Mouse (Mus musculus) ES-E14 (cell line): Measurements from ENCODE around the gene Ksr1. TPM values are rescaled to one million over a fixed set of nuclear protein-coding genes. Genes with fewer than 3 reads are reported as not detected.

Experiments used
- DNase-seq: peaks from one replicate; pipeline ENCODE4 v3.0.0-alpha.2; 2013; ENCODE audit warnings: low read depth, low spot score
- H3K27ac ChIP-seq: 2 replicates; pipeline ENCODE4 v1.5.1; 2012; ENCODE audit warnings: low read depth, mild to moderate bottlenecking, low read length, moderate library complexity, mixed read lengths; ENCODE audit not compliant: poor library complexity, insufficient read depth, severe bottlenecking
- H3K36me3 ChIP-seq: 2 replicates; pipeline ENCODE4 v1.6.1; 2012; ENCODE audit warnings: mild to moderate bottlenecking, low read length, moderate library complexity, mixed read lengths; ENCODE audit not compliant: control insufficient read depth, poor library complexity, insufficient read depth, severe bottlenecking
- H3K4me1 ChIP-seq, 2 experiments: fragments of 150-350 bp in 1 of 2; sonication (generic) in 1 of 2; 2 replicates each; pipeline ENCODE4 v1.6.1; 2012; ENCODE audit warnings: low read length in 2 of 2, mild to moderate bottlenecking in 1 of 2, mixed read lengths in 1 of 2; ENCODE audit not compliant: control insufficient read depth in 2 of 2, insufficient read depth in 2 of 2, poor library complexity in 1 of 2
- H3K4me3 ChIP-seq, 2 experiments: fragments of 150-350 bp in 1 of 2; sonication (generic) in 1 of 2; 2 replicates each; pipeline ENCODE4 v1.5.1; 2012; ENCODE audit warnings: low read length in 2 of 2, low read depth in 1 of 2, mild to moderate bottlenecking in 1 of 2, mixed read lengths in 1 of 2; ENCODE audit not compliant: insufficient read depth in 1 of 2, poor library complexity in 1 of 2, severe bottlenecking in 1 of 2
- H3K9ac ChIP-seq: 2 replicates; pipeline ENCODE4 v1.6.1; 2012; ENCODE audit warnings: low read depth, mild to moderate bottlenecking, low read length, mixed read lengths; ENCODE audit not compliant: poor library complexity, insufficient read depth, severe bottlenecking
- H3K9me3 ChIP-seq: fragments of 150-350 bp; sonication (generic); 2 replicates; pipeline ENCODE4 v1.6.1; 2012; ENCODE audit warnings: low read depth, mild to moderate bottlenecking, low read length; ENCODE audit not compliant: control insufficient read depth, insufficient read depth
- CHD2 ChIP-seq: IDR thresholded peaks from 2 replicates; pipeline ENCODE4 v1.6.1; 2014; ENCODE audit warnings: mild to moderate bottlenecking, low read depth, low read length, inconsistent platforms
- HCFC1 ChIP-seq: IDR thresholded peaks from 2 replicates; pipeline ENCODE4 v1.6.1; 2012; ENCODE audit warnings: low read length, inconsistent platforms, borderline replicate concordance; ENCODE audit not compliant: insufficient read depth
- MAFK ChIP-seq: IDR thresholded peaks from 2 replicates; pipeline ENCODE4 v1.6.1; 2014; ENCODE audit warnings: mild to moderate bottlenecking, low read depth, low read length, inconsistent platforms; ENCODE audit not compliant: insufficient read depth
- ZC3H11A ChIP-seq: IDR thresholded peaks from 2 replicates; pipeline ENCODE4 v1.6.1; 2012; ENCODE audit warnings: low read depth, mild to moderate bottlenecking, inconsistent platforms, low read length, borderline replicate concordance
- ZNF384 ChIP-seq: IDR thresholded peaks from 2 replicates; pipeline ENCODE4 v1.6.1; 2012; ENCODE audit warnings: low read depth, low read length, inconsistent platforms
- in situ Hi-C, 2 experiments: fragments of 600-800 bp; cut with MboI; formaldehyde crosslinking; loops; one replicate each; pipeline ENCODE4 v1.15.1; 2025; ENCODE audit warnings: low sequenced_read_pairs in 2 of 2, inconsistent platforms in 1 of 2; ENCODE audit not compliant: unreplicated experiment in 2 of 2
- total RNA-seq: library from RNA; depleted of rRNA; stranded (reverse); fragments of 300-350 nt; gene quantifications from 2 replicates; pipeline ENCODE4 v1.2.3, GENCODE M21; 2012

Ksr1 gene
- total RNA-seq, 1 experiment, result 11.3 TPM

DNA sequence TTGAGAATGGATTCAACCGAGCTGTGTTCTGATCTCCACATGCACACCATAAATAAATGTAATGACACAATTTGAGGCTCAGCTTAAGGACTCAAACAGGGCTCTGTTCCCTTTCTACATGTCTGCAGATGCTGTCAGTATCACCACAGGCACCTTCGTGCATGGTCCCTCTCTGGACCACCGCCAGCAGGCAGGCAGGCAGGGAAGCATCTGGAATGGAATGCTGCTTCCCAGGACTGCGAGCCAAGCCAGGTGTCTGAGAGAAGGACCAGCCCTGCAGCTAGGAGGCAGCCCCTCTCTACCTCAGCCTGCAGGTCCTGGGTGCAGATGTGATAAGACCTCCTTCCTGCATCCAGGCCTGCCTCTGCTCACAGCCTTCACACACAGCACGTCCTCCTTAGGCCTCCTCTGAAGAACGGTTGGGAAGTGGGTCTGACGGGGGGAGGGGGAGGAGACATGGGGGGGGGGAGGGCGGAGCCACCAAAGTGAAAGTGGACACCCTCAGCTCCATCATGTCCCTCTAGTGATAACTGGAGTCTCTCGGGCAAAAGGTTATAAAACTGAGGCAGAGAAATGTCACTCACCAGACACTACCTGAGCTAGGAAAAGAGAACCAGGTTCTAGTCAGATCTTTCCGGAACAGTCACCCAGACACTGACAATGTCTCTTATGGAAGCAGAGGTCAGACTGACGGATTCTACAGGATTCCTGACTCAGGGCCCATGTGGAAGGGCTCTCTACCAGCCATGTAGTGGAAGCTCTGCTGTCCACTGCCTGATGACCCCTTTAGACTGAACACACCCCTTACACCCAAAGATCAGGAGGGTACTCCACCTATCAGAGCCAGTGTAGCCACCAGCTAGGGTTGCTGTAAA, 4.7 kb downstream of the Ksr1 start:
- Histone ChIP-seq H3K4me3 (no peak overlapping the region), H3K4me1 (peaks cover 3 to 7% of the 10 kb centered on the region in 2 experiments; a peak in 3 of 4 replicates), H3K27ac (no peak overlapping the region), H3K9me3 (no peaks in the 10 kb centered on the region), H3K36me3 (no peaks in the 10 kb centered on the region), H3K9ac (no peak overlapping the region)
- no peak for TF ChIP-seq HCFC1
- TF ChIP-seq ZC3H11A, result no peak
- TF ChIP-seq CHD2, result no peak
- no peak for TF ChIP-seq ZNF384
- TF ChIP-seq MAFK, result no peak
- in situ Hi-C loops, result no loop called here
- no peak for DNase-seq

DNA sequence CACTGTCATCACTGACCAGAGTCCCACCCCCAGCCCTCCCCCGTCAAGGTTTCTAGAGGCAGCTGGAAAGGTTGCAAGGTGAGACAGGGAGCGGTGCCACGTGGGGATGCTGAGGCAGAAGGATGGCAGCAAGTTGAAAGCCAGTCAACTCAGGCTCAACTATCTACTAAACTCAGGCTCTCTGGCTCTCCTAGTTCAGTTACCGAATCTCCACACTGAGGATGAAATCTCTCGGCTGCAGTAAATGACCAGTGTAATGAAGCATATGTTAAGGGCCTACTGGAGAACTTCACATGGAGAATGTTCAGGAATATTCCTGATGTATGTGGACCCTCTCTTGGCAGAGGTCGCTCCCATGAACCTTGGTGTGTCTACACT, 5.7 kb downstream of the Ksr1 start:
- H3K4me1 ChIP-seq, result peaks cover 3 to 11% of the 10 kb centered on the region in 2 experiments; a peak in 3 of 4 replicates
- H3K4me3 ChIP-seq, result no peak overlapping the region
- TF ChIP-seq ZNF384 (no peak), ZC3H11A (no peak), HCFC1 (no peak), CHD2 (no peak), MAFK (no peak)
- no peak for DNase-seq
- in situ Hi-C loops, result no loop called here
- no peak overlapping the region for H3K9ac ChIP-seq
- H3K36me3 ChIP-seq, result no peaks in the 10 kb centered on the region
- H3K27ac ChIP-seq, result no peak overlapping the region
- no peaks in the 10 kb centered on the region for H3K9me3 ChIP-seq

- DNase-seq, result no peak
- H3K27ac ChIP-seq, result no peak overlapping the region
- H3K4me3 ChIP-seq, result no peak overlapping the region
- H3K9me3 ChIP-seq, result no peaks in the 10 kb centered on the region
- H3K4me1 ChIP-seq, result peaks cover under 1 to 15% of the 10 kb centered on the region in 2 experiments; a peak in 3 of 4 replicates
- H3K9ac ChIP-seq, result no peak overlapping the region
- no peaks in the 10 kb centered on the region for H3K36me3 ChIP-seq
- in situ Hi-C loops, result no loop called here
- TF ChIP-seq CHD2 (no peak), ZNF384 (peak; percentile 61)
Measured at GRCm38 (mm10) chr11:79139878-79140510, 6.2 kb downstream of the Ksr1 start.

DNA sequence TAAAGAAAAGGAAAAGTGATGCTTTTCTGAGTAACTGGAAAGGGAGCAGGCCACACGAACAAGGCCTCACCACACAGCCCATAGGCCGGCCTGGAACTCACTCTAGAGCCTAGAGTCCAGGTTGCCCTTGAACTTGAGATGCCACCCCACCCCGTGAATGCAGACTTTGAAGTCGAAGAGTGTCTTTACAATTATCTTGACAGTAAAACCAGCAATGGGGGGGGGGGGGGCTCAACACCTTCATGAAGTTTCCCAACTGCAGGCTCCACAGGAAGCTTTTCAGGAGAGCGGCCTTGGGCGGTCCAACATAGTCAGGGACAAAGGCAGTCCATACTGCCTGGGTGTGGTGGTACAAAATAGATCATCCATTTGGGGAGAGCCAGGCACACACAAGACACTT, 7.6 kb downstream of the Ksr1 start:
- peak; percentile 67 for DNase-seq
- no peak overlapping the region for H3K27ac ChIP-seq
- peaks cover 3 to 23% of the 10 kb centered on the region in 2 experiments; a peak in 3 of 4 replicates for H3K4me1 ChIP-seq

More for the DNA sequence above, 7.6 kb downstream of the Ksr1 start:
- no peak for TF ChIP-seq ZC3H11A
- TF ChIP-seq ZNF384, result no peak
- TF ChIP-seq MAFK, result no peak
- no peak for TF ChIP-seq HCFC1
- no peak for TF ChIP-seq CHD2
- H3K9ac ChIP-seq, result no peak overlapping the region
- no peaks in the 10 kb centered on the region for H3K36me3 ChIP-seq
- no peak overlapping the region for H3K4me3 ChIP-seq
- in situ Hi-C loops, result no loop called here
- H3K9me3 ChIP-seq, result no peaks in the 10 kb centered on the region
